Mouse (Mus musculus) G1E (cell line): ENCODE results near the gene Cradd.

Source experiments
- CTCF ChIP-seq: IDR thresholded peaks from 2 replicates; pipeline ENCODE4 v1.5.1; 2012; ENCODE audit warnings: low read depth, low read length, inconsistent platforms, mixed read lengths
- GATA1 ChIP-seq: IDR thresholded peaks from 2 replicates; pipeline ENCODE4 v1.6.1; 2012; ENCODE audit warnings: borderline replicate concordance, low read length, inconsistent platforms, mixed read lengths
- POLR2AphosphoS5 ChIP-seq: IDR thresholded peaks from 2 replicates; pipeline ENCODE4 v1.6.1; 2012; ENCODE audit warnings: low read depth, low read length, inconsistent platforms; ENCODE audit not compliant: insufficient replicate concordance
- TAL1 ChIP-seq: conservative IDR thresholded peaks from 2 replicates; pipeline ENCODE4 v1.6.1; 2012; ENCODE audit warnings: low read depth, low read length, inconsistent platforms, mixed read lengths

DNA sequence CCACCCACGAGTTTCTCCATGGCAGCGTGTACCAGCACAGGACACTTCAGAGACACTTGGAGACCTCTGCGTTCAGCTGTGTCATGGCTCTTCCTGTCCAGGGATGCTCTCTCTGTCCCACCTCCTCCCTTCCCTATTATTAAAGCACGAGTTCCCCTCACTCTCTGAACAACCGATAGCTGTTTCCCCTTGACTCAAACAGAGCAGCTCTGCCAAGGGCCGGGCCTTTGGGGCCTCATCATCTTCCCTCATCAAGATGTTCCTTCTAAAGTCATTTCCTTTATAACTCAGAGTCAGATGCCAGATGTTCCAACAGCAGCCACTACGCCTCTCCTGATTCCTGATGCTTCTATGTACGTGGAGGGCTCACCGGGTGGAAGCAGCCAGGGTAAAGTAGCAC is 110.1 kb downstream of the Cradd start:
- TF ChIP-seq CTCF (no peak), GATA1 (no peak), TAL1 (no peak), POLR2AphosphoS5 (no peak)
